Mouse (Mus musculus): ENCODE data around the gene Scgb1b7.
"Not testable (repeated sequence)": the region's sequence is repeated elsewhere in the genome, so short reads cannot be mapped to it uniquely, and the experiment has no call there.

The Scgb1b7 gene

GRCm38 (mm10) chr7:31712365-31712764 lies at the start of gene Scgb1b7:
TSS of gene Scgb1b7 (plus strand) at chr7:31712665.
- not testable (repeated sequence) for DNase-seq (ENCODE audit: low spot score in 2 of 2)

DNA sequence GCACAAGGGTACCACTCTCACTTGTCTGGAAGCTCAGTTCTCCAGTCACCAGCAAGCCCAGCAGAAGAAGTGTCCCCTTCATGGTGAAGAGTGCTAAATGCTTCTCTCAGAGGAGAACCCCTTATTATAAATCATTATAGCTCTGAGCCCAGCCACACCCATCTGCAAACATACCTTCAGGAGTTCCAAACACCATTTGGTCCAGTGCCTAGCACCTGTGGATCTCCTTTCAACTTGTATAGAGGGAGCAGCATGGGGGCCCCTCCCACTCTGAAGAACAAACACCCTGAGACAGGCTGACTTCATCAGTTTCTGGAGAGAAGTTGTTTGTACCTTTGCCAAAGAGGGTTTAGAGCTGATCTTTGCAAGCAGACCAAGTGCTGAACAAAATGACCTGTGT lies 6.8 kb upstream of the Scgb1b7 start, which contains the start of gene Scgb2b7:
Gene Scgb2b7, minus strand, starts transcription at position 101 of the 400 bp plus-strand sequence.
- DNase-seq (ENCODE audit: low spot score in 2 of 2), result not testable (repeated sequence)

Measured in urinary bladder, postnatal 4 days (tissue).